Mouse (Mus musculus) MEL (cell line): ENCODE measurements around the gene Gm7168. TPM values are rescaled to one million over a fixed set of nuclear protein-coding genes. Genes with fewer than 3 reads are reported as not detected.
"Not testable (repeated sequence)": the region's sequence is repeated elsewhere in the genome, so short reads cannot be mapped to it uniquely, and the experiment has no call there.

Source experiments
- DNase-seq: peaks from one replicate; pipeline ENCODE4 v3.0.0; 2011; ENCODE audit warnings: low read depth, low spot score
- H3K27ac ChIP-seq: 2 replicates; pipeline ENCODE4 v1.5.1; 2012; ENCODE audit warnings: low read depth, mild to moderate bottlenecking, control low read depth, low read length, moderate library complexity; ENCODE audit not compliant: control insufficient read depth
- H3K27me3 ChIP-seq, 2 experiments: fragments of 150-350 bp in 1 of 2; sonication (generic) in 1 of 2; 2 replicates each; pipeline ENCODE4 v1.6.1; 2012; ENCODE audit warnings: low read length in 2 of 2, mild to moderate bottlenecking in 2 of 2, improper control_type of control experiment in 1 of 2, moderate library complexity in 1 of 2; ENCODE audit not compliant: insufficient read depth in 2 of 2, control insufficient read depth in 1 of 2
- H3K36me3 ChIP-seq, 2 experiments: 2 replicates each; pipeline ENCODE4 v1.6.1; 2012 to 2014; ENCODE audit warnings: low read length in 2 of 2, improper control_type of control experiment in 1 of 2, inconsistent platforms in 1 of 2, mild to moderate bottlenecking in 1 of 2; ENCODE audit not compliant: insufficient read depth in 2 of 2, control insufficient read depth in 1 of 2
- H3K4me1 ChIP-seq, 2 experiments: fragments of 150-350 bp in 1 of 2; sonication (generic) in 1 of 2; 2 replicates each; pipeline ENCODE4 v1.6.1; 2012; ENCODE audit warnings: low read length in 2 of 2, improper control_type of control experiment in 1 of 2, mild to moderate bottlenecking in 1 of 2; ENCODE audit not compliant: insufficient read depth in 2 of 2, control insufficient read depth in 1 of 2
- H3K4me3 ChIP-seq, 2 experiments: fragments of 150-350 bp in 1 of 2; sonication (generic) in 1 of 2; 2 replicates each; pipeline ENCODE4 v1.5.1; 2012; ENCODE audit warnings: low read depth in 2 of 2, low read length in 2 of 2, mild to moderate bottlenecking in 2 of 2, moderate library complexity in 2 of 2, control low read depth in 1 of 2, improper control_type of control experiment in 1 of 2; ENCODE audit not compliant: control insufficient read depth in 1 of 2, insufficient read depth in 1 of 2
- H3K79me2 ChIP-seq: 2 replicates; pipeline ENCODE4 v1.6.1; 2012; ENCODE audit warnings: mild to moderate bottlenecking, low read length, moderate library complexity; ENCODE audit not compliant: control insufficient read depth, poor library complexity, insufficient read depth
- H3K9ac ChIP-seq: 2 replicates; pipeline ENCODE4 v1.6.1; 2012; ENCODE audit warnings: low read depth, mild to moderate bottlenecking, control low read depth, low read length, moderate library complexity; ENCODE audit not compliant: control insufficient read depth, poor library complexity, severe bottlenecking
- H3K9me3 ChIP-seq: fragments of 150-350 bp; sonication (generic); replicated peaks from 2 replicates; pipeline ENCODE4 v1.6.1; 2012; ENCODE audit warnings: mild to moderate bottlenecking, low read length, improper control_type of control experiment, moderate library complexity; ENCODE audit not compliant: insufficient read depth
- CHD2 ChIP-seq: IDR thresholded peaks from 2 replicates; pipeline ENCODE4 v1.6.1; 2011; ENCODE audit warnings: low read length, improper control_type of control experiment
- CTCF ChIP-seq, 3 experiments: IDR thresholded peaks in 2 of 3; conservative IDR thresholded peaks in 1 of 3; 2 replicates each; pipeline ENCODE4 v1.5.1; 2011 to 2012; ENCODE audit warnings: low read length in 3 of 3, low read depth in 2 of 3, mild to moderate bottlenecking in 2 of 3, improper control_type of control experiment in 1 of 3, inconsistent platforms in 1 of 3, mixed read lengths in 1 of 3, moderate library complexity in 1 of 3; ENCODE audit not compliant: control insufficient read depth in 1 of 3, insufficient read depth in 1 of 3, poor library complexity in 1 of 3, severe bottlenecking in 1 of 3
- ETS1 ChIP-seq: IDR thresholded peaks from 2 replicates; pipeline ENCODE4 v1.6.1; 2012; ENCODE audit warnings: low read depth, mild to moderate bottlenecking, inconsistent platforms, low read length, improper control_type of control experiment, moderate library complexity
- GATA1 ChIP-seq: IDR thresholded peaks from 2 replicates; pipeline ENCODE4 v1.6.1; 2011; ENCODE audit warnings: low read depth, low read length, improper control_type of control experiment
- HCFC1 ChIP-seq: IDR thresholded peaks from 2 replicates; pipeline ENCODE4 v1.6.1; 2012; ENCODE audit warnings: low read depth, mild to moderate bottlenecking, inconsistent platforms, low read length, improper control_type of control experiment, moderate library complexity
- KAT2A ChIP-seq: conservative IDR thresholded peaks from 2 replicates; pipeline ENCODE4 v1.6.1; 2012; ENCODE audit warnings: low read depth, low read length, improper control_type of control experiment, inconsistent platforms
- MAX ChIP-seq: IDR thresholded peaks from 2 replicates; pipeline ENCODE4 v1.6.1; 2011; ENCODE audit warnings: low read length, improper control_type of control experiment
- MAZ ChIP-seq: IDR thresholded peaks from 2 replicates; pipeline ENCODE4 v1.6.1; 2012; ENCODE audit warnings: low read depth, mild to moderate bottlenecking, inconsistent platforms, low read length, improper control_type of control experiment
- MXI1 ChIP-seq: IDR thresholded peaks from 2 replicates; pipeline ENCODE4 v1.6.1; 2011; ENCODE audit warnings: mild to moderate bottlenecking, low read depth, low read length, improper control_type of control experiment
- MYC ChIP-seq: IDR thresholded peaks from 2 replicates; pipeline ENCODE4 v1.6.1; 2011; ENCODE audit warnings: low read depth, mild to moderate bottlenecking, low read length, improper control_type of control experiment, moderate library complexity
- NELFE ChIP-seq: IDR thresholded peaks from 2 replicates; pipeline ENCODE4 v1.6.1; 2011; ENCODE audit warnings: low read depth, low read length, improper control_type of control experiment
- POLR2A ChIP-seq, 2 experiments: IDR thresholded peaks; 2 replicates each; pipeline ENCODE4 v1.6.1; 2011 to 2012; ENCODE audit warnings: low read length in 2 of 2, mild to moderate bottlenecking in 2 of 2, control low read depth in 1 of 2, improper control_type of control experiment in 1 of 2, low read depth in 1 of 2, moderate library complexity in 1 of 2; ENCODE audit not compliant: control insufficient read depth in 1 of 2, insufficient read depth in 1 of 2, poor library complexity in 1 of 2
- POLR2AphosphoS5 ChIP-seq: IDR thresholded peaks from 2 replicates; pipeline ENCODE4 v1.6.1; 2012; ENCODE audit warnings: low read depth, borderline replicate concordance, mild to moderate bottlenecking, inconsistent platforms, low read length, moderate library complexity, mixed read lengths
- SIN3A ChIP-seq: IDR thresholded peaks from 2 replicates; pipeline ENCODE4 v1.6.1; 2012; ENCODE audit warnings: low read length, improper control_type of control experiment, inconsistent platforms
- TBP ChIP-seq: IDR thresholded peaks from 2 replicates; pipeline ENCODE4 v1.8.0; 2011; ENCODE audit warnings: low read depth, low read length, improper control_type of control experiment
- polyA plus RNA-seq, 2 experiments: library from polyadenylated mRNA; stranded (reverse) in 1 of 2; unstranded in 1 of 2; fragments of >175 nt in 1 of 2; fragments of >200 nt in 1 of 2; gene quantifications; 2 replicates each; pipeline versions ENCODE4 v1.2.1 to v1.2.4; 2012; ENCODE audit warnings: low replicate concordance in 2 of 2, low read depth in 1 of 2; ENCODE audit not compliant: insufficient read length in 2 of 2, insufficient read depth in 1 of 2, missing spikeins in 1 of 2
- total RNA-seq: library from RNA; depleted of rRNA; stranded (reverse); fragments of 300-350 nt; gene quantifications from 2 replicates; pipeline ENCODE4 v1.2.3, GENCODE M21; 2012

Gm7168 gene
- total and polyA plus RNA-seq, 3 experiments, result not detected

- no peaks in the 10 kb centered on the region for H3K36me3 ChIP-seq
- H3K4me1 ChIP-seq, result no peaks in the 10 kb centered on the region
- TF ChIP-seq POLR2A (IDR thresholded peaks at IDR 0.05; ENCODE audit: control insufficient read depth in 1 of 2, insufficient read depth in 1 of 2, low read depth in 1 of 2, low read length in 2 of 2, poor library complexity in 1 of 2) (no peak), MXI1 (no peak), CTCF (IDR thresholded peaks at IDR 0.05 in 2 of 3, conservative IDR thresholded peaks at IDR 0.05 in 1 of 3; ENCODE audit: control insufficient read depth in 1 of 3, insufficient read depth in 1 of 3, low read depth in 2 of 3, low read length in 3 of 3, poor library complexity in 1 of 3, severe bottlenecking in 1 of 3) (no peak), CHD2 (no peak), KAT2A (no peak), GATA1 (no peak), HCFC1 (no peak), MAZ (no peak), POLR2AphosphoS5 (no peak), MAX (no peak), SIN3A (no peak), TBP (no peak), ETS1 (no peak), MYC (no peak), NELFE (no peak)
- no peak overlapping the region for H3K9ac ChIP-seq
- no peaks in the 10 kb centered on the region for H3K27me3 ChIP-seq
- no peak overlapping the region for H3K27ac ChIP-seq
- H3K4me3 ChIP-seq, result no peak overlapping the region
- no peaks in the 10 kb centered on the region for H3K79me2 ChIP-seq
- no peaks in the 10 kb centered on the region for H3K9me3 ChIP-seq
- no peak for DNase-seq
These were observed 7.7 kb upstream of the Gm7168 start for GRCm38 (mm10) chr17:13940487-13940886.

GRCm38 (mm10) chr17:13951570-13951969 lies 3.4 kb downstream of the Gm7168 start:
- not testable (repeated sequence) for H3K79me2 ChIP-seq, H3K27me3 ChIP-seq

DNA sequence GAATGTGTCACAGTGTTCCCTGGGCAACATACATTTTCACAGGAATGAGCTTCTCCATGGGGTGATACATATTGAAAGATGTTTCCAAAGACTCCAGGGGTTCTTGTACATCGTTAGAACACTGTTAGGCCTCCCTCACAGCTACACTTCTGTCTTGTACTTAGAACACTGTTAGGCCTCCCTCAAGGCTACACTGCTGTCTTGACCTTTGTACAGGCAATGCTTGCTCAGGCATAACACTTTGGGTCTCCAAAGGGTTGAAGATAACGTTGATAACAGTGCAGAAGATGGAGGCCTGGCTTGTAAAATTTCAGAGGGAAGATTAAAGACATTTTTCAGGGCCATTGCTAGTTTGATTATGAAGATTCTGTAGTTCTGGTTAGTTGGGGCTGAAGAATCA lies 10.0 kb downstream of the Gm7168 start:
- not testable (repeated sequence) for H3K27me3 ChIP-seq, H3K4me1 ChIP-seq, H3K36me3 ChIP-seq, DNase-seq, H3K9ac ChIP-seq, H3K79me2 ChIP-seq, H3K27ac ChIP-seq, H3K4me3 ChIP-seq, H3K9me3 ChIP-seq

More at GRCm38 (mm10) chr17:13951570-13951969, 3.4 kb downstream of the Gm7168 start:
- DNase-seq, H3K36me3 ChIP-seq, H3K4me1 ChIP-seq, H3K27ac ChIP-seq, H3K9me3 ChIP-seq, H3K9ac ChIP-seq, H3K4me3 ChIP-seq: not testable (repeated sequence)

- H3K9ac ChIP-seq, H3K4me1 ChIP-seq, DNase-seq, H3K4me3 ChIP-seq, H3K79me2 ChIP-seq, H3K9me3 ChIP-seq, H3K27me3 ChIP-seq, H3K36me3 ChIP-seq, H3K27ac ChIP-seq: not testable (repeated sequence)
These were observed 14.1 kb downstream of the Gm7168 start for GRCm38 (mm10) chr17:13962245-13962644.

GRCm38 (mm10) chr17:13965048-13965447 lies 16.9 kb downstream of the Gm7168 start:
- DNase-seq, H3K9me3 ChIP-seq, H3K4me1 ChIP-seq, H3K4me3 ChIP-seq, H3K27me3 ChIP-seq, H3K9ac ChIP-seq, H3K27ac ChIP-seq, H3K36me3 ChIP-seq, H3K79me2 ChIP-seq: not testable (repeated sequence)
